Mouse (Mus musculus) liver, adult 2 months (tissue): ENCODE results near the gene 2210017I01Rik. TPM values are rescaled to one million over a fixed set of nuclear protein-coding genes. Genes with fewer than 3 reads are reported as not detected.
A peak's percentile ranks its signal among the peaks of the same experiment; 100 is the strongest.

Experiments
- DNase-seq: peaks from one replicate; pipeline ENCODE4 v3.0.0-alpha.2; 2011; ENCODE audit warnings: low read depth, low spot score; ENCODE audit errors: extremely low read depth
- H3K27ac ChIP-seq: fragments of 200-500 bp; replicated peaks from 2 replicates; pipeline ENCODE4 v1.5.1; 2012; ENCODE audit warnings: low read depth, mild to moderate bottlenecking, control low read depth, inconsistent platforms, low read length; ENCODE audit not compliant: insufficient read depth
- H3K27me3 ChIP-seq: fragments of 200-500 bp; 2 replicates; pipeline ENCODE4 v1.6.1; 2012; ENCODE audit warnings: mild to moderate bottlenecking, moderate library complexity, low read length, inconsistent platforms; ENCODE audit not compliant: control insufficient read depth, insufficient read depth
- H3K36me3 ChIP-seq: fragments of 200-500 bp; 2 replicates; pipeline ENCODE4 v1.6.1; 2012; ENCODE audit warnings: low read length, inconsistent platforms; ENCODE audit not compliant: control insufficient read depth, insufficient read depth
- H3K4me1 ChIP-seq: fragments of 200-500 bp; 2 replicates; pipeline ENCODE4 v1.6.1; 2011; ENCODE audit warnings: low read length; ENCODE audit not compliant: control insufficient read depth, insufficient read depth
- H3K4me3 ChIP-seq: fragments of 200-500 bp; 2 replicates; pipeline ENCODE4 v1.5.1; 2011; ENCODE audit warnings: low read depth, mild to moderate bottlenecking, control low read depth, low read length, moderate library complexity; ENCODE audit not compliant: insufficient read depth
- H3K79me2 ChIP-seq: fragments of 200-500 bp; 2 replicates; pipeline ENCODE4 v1.6.1; 2012; ENCODE audit warnings: inconsistent platforms, mild to moderate bottlenecking, low read length, moderate library complexity; ENCODE audit not compliant: control insufficient read depth, insufficient read depth
- H3K9ac ChIP-seq: fragments of 200-500 bp; 2 replicates; pipeline ENCODE4 v1.6.1; 2012; ENCODE audit warnings: low read depth, mild to moderate bottlenecking, control low read depth, inconsistent platforms, low read length
- CTCF ChIP-seq: fragments of 200-500 bp; IDR thresholded peaks from 2 replicates; pipeline ENCODE4 v1.5.1; 2011; ENCODE audit warnings: low read depth, low read length, control low read depth
- POLR2A ChIP-seq: fragments of 200-500 bp; IDR thresholded peaks from 2 replicates; pipeline ENCODE4 v1.6.1; 2011; ENCODE audit warnings: low read length, control low read depth; ENCODE audit not compliant: insufficient read depth; ENCODE audit errors: extremely low read depth
- WGBS: fragments of 180-500 bp; shearing (Covaris S2); methylation state at CpG from one replicate; pipeline ENCODE4 v1.1.7; 2018; 5-methylcytosine and 5-hydroxymethylcytosine counted together
- polyA plus RNA-seq: library from polyadenylated mRNA; depleted of rRNA; stranded (reverse); fragments of >200 nt; gene quantifications from 2 replicates; pipeline ENCODE4 v1.2.3, GENCODE M21; 2012; rRNA removed
- total RNA-seq: library from RNA; depleted of rRNA; stranded (reverse); fragments of >200 nt; gene quantifications from 2 replicates; pipeline ENCODE4 v1.2.3, GENCODE M21; 2014; rRNA removed

Gene 2210017I01Rik
- total and polyA plus RNA-seq, 2 experiments: not detected

DNA sequence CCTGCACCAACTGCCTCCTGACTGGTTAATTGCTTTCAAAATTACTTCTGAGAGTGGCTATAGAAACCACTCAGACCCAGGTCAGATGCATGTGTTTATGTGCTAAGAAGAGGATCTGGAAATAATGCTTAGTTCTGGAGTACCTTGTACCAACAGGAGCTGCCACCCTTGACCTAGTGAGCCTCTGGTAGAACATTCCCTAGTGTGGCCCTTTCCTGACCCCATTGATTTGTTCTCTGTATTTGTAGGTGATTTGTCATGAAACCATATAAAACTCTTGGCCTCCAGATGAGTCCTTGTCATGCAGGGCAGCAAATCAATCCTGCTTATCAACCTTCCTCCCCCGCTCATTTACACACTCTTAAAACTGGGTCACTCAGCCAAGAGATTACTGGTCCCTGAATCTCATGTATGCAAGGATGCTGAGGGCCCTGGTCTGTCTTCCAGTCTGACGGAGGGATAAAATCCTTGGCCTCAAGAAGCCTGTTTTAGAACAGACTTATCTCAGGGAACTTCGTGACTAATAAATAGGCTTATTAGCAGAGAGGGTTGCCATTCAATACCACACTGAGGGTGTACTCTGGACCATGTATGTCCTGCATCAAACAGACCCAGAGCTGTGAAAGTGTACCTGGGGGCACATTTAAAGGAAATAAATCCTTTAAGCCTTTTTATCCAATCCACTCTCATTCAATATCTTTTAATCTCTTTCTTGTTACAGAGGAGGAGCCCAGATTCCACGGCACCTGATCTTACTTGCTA is 28.5 kb downstream of the 2210017I01Rik start:
- 39% methylated on average over 4 of the region's 4 CpGs for WGBS
- no peak overlapping the region for H3K9ac ChIP-seq
- H3K36me3 ChIP-seq: no peaks in the 10 kb centered on the region
- no peaks in the 10 kb centered on the region for H3K27me3 ChIP-seq
- DNase-seq: peak; percentile 84
- H3K27ac ChIP-seq: no peak overlapping the region
- H3K79me2 ChIP-seq: no peaks in the 10 kb centered on the region
- H3K4me3 ChIP-seq: no peak overlapping the region
- TF ChIP-seq POLR2A (no peak), CTCF (no peak)
- H3K4me1 ChIP-seq: peaks cover 4% of the 10 kb centered on the region

DNA sequence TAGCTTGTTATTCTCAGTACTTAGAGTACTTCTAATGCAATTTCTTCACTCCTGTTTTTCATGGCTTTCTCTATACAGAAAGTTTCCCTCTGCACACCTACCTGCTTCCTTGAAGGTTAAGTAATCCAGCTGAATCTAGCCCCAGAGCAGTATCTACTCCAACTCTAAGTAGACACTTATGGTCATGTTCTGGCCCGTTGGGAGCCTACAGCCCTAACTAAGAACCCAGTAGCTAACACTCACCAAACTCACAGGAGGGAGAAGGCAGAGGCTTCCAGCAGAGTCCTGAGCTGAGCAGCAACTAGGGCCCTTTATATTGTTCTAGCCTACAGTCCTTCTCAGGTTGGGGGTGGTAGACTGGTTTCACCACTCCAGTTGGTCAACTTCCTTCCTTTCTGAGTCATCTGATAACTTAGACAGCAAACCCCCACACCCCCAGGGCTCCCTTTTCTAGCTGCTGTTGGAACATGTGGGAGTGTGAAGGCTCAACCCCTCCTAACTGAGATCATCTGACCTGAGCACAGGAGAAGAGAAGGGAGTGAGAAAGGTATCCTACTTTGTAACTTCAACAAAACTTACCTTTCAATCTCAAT is 33.7 kb downstream of the 2210017I01Rik start, which contains the start of gene Ivl:
TSS of gene Ivl (minus strand) at position 287 of the 593 bp plus-strand sequence.
- no peak for DNase-seq
- H3K27ac ChIP-seq: no peak within 1 kb of the TSS
- H3K4me1 ChIP-seq: peaks cover 2% of the 10 kb centered on the region
- H3K27me3 ChIP-seq: no peaks in the 10 kb centered on the region
- no peak within 1 kb of the TSS for H3K9ac ChIP-seq
- no peak for TF ChIP-seq POLR2A
- no peak for TF ChIP-seq CTCF
- no peaks in the 10 kb centered on the region for H3K36me3 ChIP-seq
- H3K4me3 ChIP-seq: no peak within 1 kb of the TSS
- no peaks in the 10 kb centered on the region for H3K79me2 ChIP-seq
- WGBS: 90% methylated on average over 1 of the region's 1 CpGs

DNA sequence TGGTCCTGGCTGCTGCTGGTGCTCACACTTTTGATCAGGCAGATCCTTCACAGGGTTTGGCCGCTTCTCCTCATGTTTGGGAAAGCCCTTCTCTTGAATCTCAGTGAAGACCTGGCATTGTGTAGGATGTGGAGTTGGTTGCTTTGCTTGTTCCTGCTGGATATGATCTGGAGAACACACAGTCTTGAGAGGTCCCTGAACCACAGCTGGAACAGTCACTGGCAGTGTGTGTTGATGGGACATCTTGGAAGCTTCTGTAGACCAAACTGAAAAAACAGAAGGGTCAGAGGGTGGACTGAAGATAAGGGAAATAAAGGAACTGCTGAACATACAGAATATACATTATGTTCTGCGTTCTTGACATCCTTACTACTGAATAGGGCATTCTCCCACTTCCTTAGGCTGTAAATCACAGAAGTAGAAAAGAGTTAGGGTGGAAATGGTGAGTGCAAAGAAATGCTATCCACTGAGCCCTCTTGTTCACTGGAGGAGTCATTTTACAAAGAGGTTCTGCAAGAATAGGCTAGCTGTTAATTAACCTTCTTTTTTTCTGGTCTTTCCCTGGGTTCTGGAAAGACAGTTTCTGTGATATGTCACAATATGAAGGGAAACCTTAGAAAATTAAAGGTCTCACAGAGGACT is 34.7 kb downstream of the 2210017I01Rik start:
- TF ChIP-seq CTCF (no peak), POLR2A (no peak)
- Histone ChIP-seq H3K36me3 (no peaks in the 10 kb centered on the region), H3K4me1 (no peaks in the 10 kb centered on the region), H3K4me3 (no peak overlapping the region), H3K27me3 (no peaks in the 10 kb centered on the region), H3K79me2 (no peaks in the 10 kb centered on the region), H3K27ac (no peak overlapping the region), H3K9ac (no peak overlapping the region)
- WGBS: 77% methylated on average over 2 of the region's 2 CpGs
- DNase-seq: no peak

DNA sequence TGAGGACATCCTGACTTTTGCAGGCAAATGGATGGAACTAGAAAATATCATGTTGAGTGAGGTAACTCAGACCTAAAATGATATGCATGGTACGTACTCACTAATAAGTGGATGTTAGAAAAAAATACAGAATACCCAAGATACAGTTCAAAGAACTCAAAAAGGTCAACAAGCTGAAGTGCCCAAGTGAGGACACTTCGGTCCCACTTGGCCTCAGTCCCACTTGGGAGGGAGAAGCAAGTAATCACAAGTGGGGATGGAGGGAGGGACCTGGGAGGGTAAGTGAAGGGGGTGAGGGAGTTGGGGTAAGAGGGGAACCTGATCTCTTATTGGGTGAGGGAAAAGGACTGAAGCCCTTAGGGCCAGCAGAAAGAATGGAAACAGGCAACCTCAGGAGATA is 38.5 kb downstream of the 2210017I01Rik start:
- H3K4me1 ChIP-seq: no peaks in the 10 kb centered on the region
- 87% methylated on average over 2 of the region's 2 CpGs for WGBS
- H3K36me3 ChIP-seq: no peaks in the 10 kb centered on the region
- H3K27me3 ChIP-seq: no peaks in the 10 kb centered on the region
- no peak overlapping the region for H3K4me3 ChIP-seq
- no peaks in the 10 kb centered on the region for H3K79me2 ChIP-seq
- no peak for TF ChIP-seq CTCF
- TF ChIP-seq POLR2A: no peak
- no peak overlapping the region for H3K27ac ChIP-seq
- no peak overlapping the region for H3K9ac ChIP-seq
- no peak for DNase-seq

DNA sequence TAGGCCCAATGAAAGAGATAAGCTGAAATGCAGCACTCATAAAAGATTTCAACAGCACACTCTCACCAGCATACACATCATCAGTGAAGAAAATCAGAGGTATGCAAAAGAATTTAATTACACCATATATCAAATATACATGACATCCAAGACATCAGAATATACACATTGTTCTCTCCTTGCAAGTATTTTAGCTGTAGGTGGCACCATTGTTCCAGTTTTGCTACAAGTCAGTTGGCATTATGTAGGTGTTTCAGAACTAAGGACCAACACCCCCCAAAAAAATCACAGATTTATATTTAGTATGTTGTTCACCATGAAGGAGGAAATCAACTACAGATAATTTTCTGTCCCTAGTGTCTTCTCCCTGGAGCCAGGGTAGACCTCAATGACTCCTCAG is 41.9 kb downstream of the 2210017I01Rik start:
- TF ChIP-seq CTCF: peak; percentile 30; the same call in 1 of the 2 replicates
- TF ChIP-seq POLR2A: no peak
- peak; percentile 42 for DNase-seq
- no peak overlapping the region for H3K27ac ChIP-seq

More for the DNA sequence above, 41.9 kb downstream of the 2210017I01Rik start:
- Histone ChIP-seq H3K4me3 (no peak overlapping the region), H3K27me3 (no peaks in the 10 kb centered on the region), H3K4me1 (no peaks in the 10 kb centered on the region), H3K9ac (no peak overlapping the region), H3K79me2 (no peaks in the 10 kb centered on the region), H3K36me3 (no peaks in the 10 kb centered on the region)

Other genes with a start within 250 kb of the 2210017I01Rik start
- gene Sprr2f, start 242.3 kb downstream of the 2210017I01Rik start, total RNA-seq: not detected in 2 replicates
- gene Sprr2f, start 242.3 kb downstream of the 2210017I01Rik start, polyA plus RNA-seq: not detected in 2 replicates
- gene Sprr2h, start 221.8 kb downstream of the 2210017I01Rik start, total RNA-seq: not detected in 2 replicates
- gene Sprr2h, start 221.8 kb downstream of the 2210017I01Rik start, polyA plus RNA-seq: not detected in 2 replicates
- not detected in 2 replicates for gene Sprr2i, start 199.5 kb downstream of the 2210017I01Rik start, total RNA-seq
- gene Sprr2i, start 199.5 kb downstream of the 2210017I01Rik start, polyA plus RNA-seq: not detected in 2 replicates
- gene Sprr2j-ps, start 189.4 kb downstream of the 2210017I01Rik start, total RNA-seq: not detected in 2 replicates
- gene Sprr2j-ps, start 189.4 kb downstream of the 2210017I01Rik start, polyA plus RNA-seq: not detected in 2 replicates
- 1.6 and 1.7 TPM in 2 replicates for gene Gm9774, start 178.1 kb downstream of the 2210017I01Rik start, total RNA-seq
- gene Gm9774, start 178.1 kb downstream of the 2210017I01Rik start, polyA plus RNA-seq: 4.2 and 5.0 TPM in 2 replicates
- not detected in 2 replicates for gene Sprr2k, start 174.9 kb downstream of the 2210017I01Rik start, total RNA-seq
- not detected in 2 replicates for gene Sprr2k, start 174.9 kb downstream of the 2210017I01Rik start, polyA plus RNA-seq
- not detected in 2 replicates for gene Sprr1b, start 168.7 kb downstream of the 2210017I01Rik start, total RNA-seq
- gene Sprr1b, start 168.7 kb downstream of the 2210017I01Rik start, polyA plus RNA-seq: not detected in 2 replicates
- not detected in 2 replicates for gene Sprr3, start 148.8 kb downstream of the 2210017I01Rik start, total RNA-seq
- gene Sprr3, start 148.8 kb downstream of the 2210017I01Rik start, polyA plus RNA-seq: not detected in 2 replicates
- not detected in 2 replicates for gene Sprr1a, start 121.6 kb downstream of the 2210017I01Rik start, total RNA-seq
- not detected in 2 replicates for gene Sprr1a, start 121.6 kb downstream of the 2210017I01Rik start, polyA plus RNA-seq
- not detected in 2 replicates for gene Sprr4, start 107.0 kb downstream of the 2210017I01Rik start, total RNA-seq
- not detected in 2 replicates for gene Sprr4, start 107.0 kb downstream of the 2210017I01Rik start, polyA plus RNA-seq
- gene 2310046K23Rik, start 73.0 kb downstream of the 2210017I01Rik start, total RNA-seq: not detected in 2 replicates
- gene 2310046K23Rik, start 73.0 kb downstream of the 2210017I01Rik start, polyA plus RNA-seq: not detected in 2 replicates
- gene Ivl, start 33.8 kb downstream of the 2210017I01Rik start, total RNA-seq: not detected in 2 replicates
- not detected in 2 replicates for gene Ivl, start 33.8 kb downstream of the 2210017I01Rik start, polyA plus RNA-seq
- not detected in 2 replicates for gene Smcp, start 18.5 kb downstream of the 2210017I01Rik start, total RNA-seq
- gene Smcp, start 18.5 kb downstream of the 2210017I01Rik start, polyA plus RNA-seq: 0.17 TPM in 1 of 2 replicates, not detected in the other
- gene Lce6a, start 14.2 kb upstream of the 2210017I01Rik start, total RNA-seq: not detected in 2 replicates
- gene Lce6a, start 14.2 kb upstream of the 2210017I01Rik start, polyA plus RNA-seq: not detected in 2 replicates
- not detected in 2 replicates for gene Lce1a1, start 40.8 kb upstream of the 2210017I01Rik start, total RNA-seq
- gene Lce1a1, start 40.8 kb upstream of the 2210017I01Rik start, polyA plus RNA-seq: not detected in 2 replicates
- not detected in 2 replicates for gene Lce1b, start 49.4 kb upstream of the 2210017I01Rik start, total RNA-seq
- gene Lce1b, start 49.4 kb upstream of the 2210017I01Rik start, polyA plus RNA-seq: not detected in 2 replicates
- not detected in 2 replicates for gene Lce1a2, start 62.8 kb upstream of the 2210017I01Rik start, total RNA-seq
- not detected in 2 replicates for gene Lce1a2, start 62.8 kb upstream of the 2210017I01Rik start, polyA plus RNA-seq
- not detected in 2 replicates for gene Lce1c, start 71.8 kb upstream of the 2210017I01Rik start, total RNA-seq
- gene Lce1c, start 71.8 kb upstream of the 2210017I01Rik start, polyA plus RNA-seq: not detected in 2 replicates
- gene Lce1d, start 79.7 kb upstream of the 2210017I01Rik start, total RNA-seq: not detected in 2 replicates
- gene Lce1d, start 79.7 kb upstream of the 2210017I01Rik start, polyA plus RNA-seq: not detected in 2 replicates
- gene Lce1e, start 101.6 kb upstream of the 2210017I01Rik start, total RNA-seq: not detected in 2 replicates
- not detected in 2 replicates for gene Lce1e, start 101.6 kb upstream of the 2210017I01Rik start, polyA plus RNA-seq
- not detected in 2 replicates for gene Lce1f, start 112.9 kb upstream of the 2210017I01Rik start, total RNA-seq
- gene Lce1f, start 112.9 kb upstream of the 2210017I01Rik start, polyA plus RNA-seq: not detected in 2 replicates
- gene Gm38119, start 131.6 kb upstream of the 2210017I01Rik start, total RNA-seq: not detected in 2 replicates
- gene Gm38119, start 131.6 kb upstream of the 2210017I01Rik start, polyA plus RNA-seq: not detected in 2 replicates
- not detected in 2 replicates for gene Lce1g, start 144.8 kb upstream of the 2210017I01Rik start, total RNA-seq
- not detected in 2 replicates for gene Lce1g, start 144.8 kb upstream of the 2210017I01Rik start, polyA plus RNA-seq
- not detected in 2 replicates for gene Lce1h, start 157.6 kb upstream of the 2210017I01Rik start, total RNA-seq
- not detected in 2 replicates for gene Lce1h, start 157.6 kb upstream of the 2210017I01Rik start, polyA plus RNA-seq
- gene Lce1i, start 171.4 kb upstream of the 2210017I01Rik start, total RNA-seq: not detected in 2 replicates
- not detected in 2 replicates for gene Lce1i, start 171.4 kb upstream of the 2210017I01Rik start, polyA plus RNA-seq
- gene Lce1j, start 183.0 kb upstream of the 2210017I01Rik start, total RNA-seq: not detected in 2 replicates
- not detected in 2 replicates for gene Lce1j, start 183.0 kb upstream of the 2210017I01Rik start, polyA plus RNA-seq
- gene Lce1k, start 200.4 kb upstream of the 2210017I01Rik start, total RNA-seq: not detected in 2 replicates
- gene Lce1k, start 200.4 kb upstream of the 2210017I01Rik start, polyA plus RNA-seq: not detected in 2 replicates
- gene Kprp, start 219.8 kb upstream of the 2210017I01Rik start, total RNA-seq: not detected in 2 replicates
- not detected in 2 replicates for gene Kprp, start 219.8 kb upstream of the 2210017I01Rik start, polyA plus RNA-seq
- gene Lce1l, start 243.8 kb upstream of the 2210017I01Rik start, total RNA-seq: not detected in 2 replicates
- gene Lce1l, start 243.8 kb upstream of the 2210017I01Rik start, polyA plus RNA-seq: not detected in 2 replicates